Comparison of ENCODE assay signal across 13 mouse cellular contexts in genomic region chr8:96152056-96152455, GRCm38 (mm10).
DNase-seq lines count a peak whose midpoint lies in the region.
"Had no signal": no experiment of that assay in that cellular context is flagged by ENCODE, and none has a peak within 500 bp of the region (broad histone marks: within the 10 kb centered on the region; RNA-seq: fewer than 3 reads in every experiment).

No protein-coding gene starts in this region.

- H3K4me1 ChIP-seq in forebrain, embryonic 10.5 days, result no peaks in the 10 kb centered on the region
- H3K4me1 ChIP-seq: hindbrain, embryonic 10.5 days; liver, embryonic 15.5 days had no signal

- H3K27me3 ChIP-seq in forebrain, embryonic 10.5 days (ENCODE audit: poor library complexity, severe bottlenecking), result no peaks in the 10 kb centered on the region
- H3K27me3 ChIP-seq: liver, embryonic 15.5 days had no signal

- DNase-seq in left cerebral cortex, adult 11 months (ENCODE audit: low spot score), result peak; percentile 34
- no peak for DNase-seq in left cerebral cortex, postnatal 4 days
- peak; percentile 33 to 51 for DNase-seq in frontal cortex, postnatal 14 days (ENCODE audit: low spot score in 2 of 2)
- DNase-seq in left cerebral cortex, postnatal 36 days (ENCODE audit: low spot score in 2 of 2), result peak; percentile 61 to 70
- no peak for DNase-seq in forebrain, embryonic 10.5 days (ENCODE audit: extremely low spot score, low spot score)
- DNase-seq in thymus, postnatal 14 days, result no peak
- DNase-seq in kidney, postnatal 36 days, result no peak
- DNase-seq: adrenal gland, postnatal 14 days; forebrain, postnatal 0 days; heart, adult 11 months; lung, postnatal 10 days had no signal

- no peak overlapping the region for H3K4me3 ChIP-seq in forebrain, embryonic 10.5 days
- H3K4me3 ChIP-seq: hindbrain, embryonic 10.5 days; liver, embryonic 15.5 days had no signal

- H3K36me3 ChIP-seq in forebrain, embryonic 10.5 days (replicated peaks), result no peaks in the 10 kb centered on the region
- H3K36me3 ChIP-seq: hindbrain, embryonic 10.5 days; liver, embryonic 15.5 days had no signal

- intact Hi-C loops in left cerebral cortex, postnatal 4 days (cut with DNase I), result loop anchor here (5.0 kb wide), 1 partner anchor 175 kb away; no protein-coding TSS in a partner anchor
- intact Hi-C loops in left cerebral cortex, postnatal 36 days (cut with DNase I), result loop anchor here (10.0 kb wide), 2 partner anchors 167 to 1193 kb away; no protein-coding TSS in a partner anchor

- no peak overlapping the region for H3K27ac ChIP-seq in forebrain, embryonic 10.5 days
- H3K27ac ChIP-seq: hindbrain, embryonic 10.5 days; liver, embryonic 15.5 days had no signal

- 89% methylated on average over 10 of the region's 10 CpGs for WGBS in forebrain, embryonic 10.5 days

- H3K9me3 ChIP-seq in forebrain, embryonic 10.5 days, result no peaks in the 10 kb centered on the region
- H3K9me3 ChIP-seq: hindbrain, embryonic 10.5 days; liver, embryonic 15.5 days had no signal

Comparison
In these comparisons a context has a peak if more than half of its experiments do, and no peak if none do; other contexts are left out.
1. DNase-seq: peak in left cerebral cortex, adult 11 months (single experiment), frontal cortex, postnatal 14 days (2 of 2) and left cerebral cortex, postnatal 36 days (2 of 2); none in left cerebral cortex, postnatal 4 days (single experiment), forebrain, embryonic 10.5 days (single experiment), thymus, postnatal 14 days (single experiment) and kidney, postnatal 36 days (0 of 2).